Mouse (Mus musculus) stomach, embryonic 14.5 days (tissue): Measurements from ENCODE around the gene Golm1. TPM values are rescaled to one million over a fixed set of nuclear protein-coding genes. Genes with fewer than 3 reads are reported as not detected.
"Not testable (repeated sequence)": the region's sequence is repeated elsewhere in the genome, so short reads cannot be mapped to it uniquely, and the experiment has no call there.

ENCODE experiments used
- ATAC-seq: fragments of 200-750 bp; cut with Nextera tagmentation; 2 replicates; pipeline ENCODE4 v1.8.0; 2017; ENCODE audit warnings: low read depth, moderate TSS enrichment; ENCODE audit not compliant: insufficient number of reproducible peaks, insufficient read depth, low FRiP score
- H3K27ac ChIP-seq: fragments of 300-500 bp; sonication (generic); 2 replicates; pipeline ENCODE4 v1.5.1; 2014; ENCODE audit warnings: mild to moderate bottlenecking, low read length, moderate library complexity, mixed read lengths
- H3K27me3 ChIP-seq: fragments of 300-500 bp; sonication (generic); 2 replicates; pipeline ENCODE4 v1.6.1; 2014; ENCODE audit warnings: low read length, control low read depth, mixed read lengths; ENCODE audit not compliant: control insufficient read depth, insufficient read depth
- H3K36me3 ChIP-seq: fragments of 300-500 bp; sonication (generic); 2 replicates; pipeline ENCODE4 v1.6.1; 2014; ENCODE audit warnings: mild to moderate bottlenecking, control low read depth, low read length, moderate library complexity, mixed read lengths; ENCODE audit not compliant: control insufficient read depth, insufficient read depth
- H3K4me1 ChIP-seq: fragments of 300-500 bp; sonication (generic); 2 replicates; pipeline ENCODE4 v1.6.1; 2014; ENCODE audit warnings: low read length, control low read depth, mixed read lengths; ENCODE audit not compliant: control insufficient read depth, insufficient read depth
- H3K4me2 ChIP-seq: fragments of 300-500 bp; sonication (generic); replicated peaks from 2 replicates; pipeline ENCODE4 v1.6.1; 2014; ENCODE audit warnings: low read depth, low read length, control low read depth
- H3K4me3 ChIP-seq: fragments of 300-500 bp; sonication (generic); 2 replicates; pipeline ENCODE4 v1.5.1; 2014; ENCODE audit warnings: low read depth, low read length, control low read depth
- H3K9ac ChIP-seq: fragments of 300-500 bp; sonication (generic); replicated peaks from 2 replicates; pipeline ENCODE4 v1.6.1; 2014; ENCODE audit warnings: low read depth, mild to moderate bottlenecking, control low read depth, low read length, moderate library complexity, mixed read lengths
- H3K9me3 ChIP-seq: fragments of 300-500 bp; sonication (generic); 2 replicates; pipeline ENCODE4 v1.6.1; 2016; ENCODE audit warnings: low read depth, low read length, control low read depth; ENCODE audit not compliant: control insufficient read depth
- WGBS: fragments of 180-500 bp; shearing (Covaris S2); extraction: QIAGEN DNeasy Blood & Tissue Kit; methylation state at CpG from one replicate; pipeline ENCODE4 v1.1.7; 2014; 5-methylcytosine and 5-hydroxymethylcytosine counted together
- polyA plus RNA-seq: library from polyadenylated mRNA; unstranded; fragments of >200 nt; fragmentation: Nextera tagmentation; extraction: Ambion mirVana; gene quantifications from 2 replicates; pipeline ENCODE4 v1.2.1, GENCODE M21; 2014

Golm1 gene
- polyA plus RNA-seq, 1 experiment from 2014 or later: 95.7 TPM

- Histone ChIP-seq H3K27me3 (no peaks in the 10 kb centered on the region), H3K36me3 (no peaks in the 10 kb centered on the region), H3K9ac (no peak overlapping the region), H3K4me3 (no peak overlapping the region), H3K27ac (no peak overlapping the region), H3K9me3 (no peaks in the 10 kb centered on the region), H3K4me1 (no peaks in the 10 kb centered on the region), H3K4me2 (no peak overlapping the region)
- WGBS: 83% methylated on average over 12 of the region's 12 CpGs
- ATAC-seq: no peak
Measured at GRCm38 (mm10) chr13:59703514-59703913, 27.9 kb upstream of the Golm1 start.

GRCm38 (mm10) chr13:59700137-59700536, 24.5 kb upstream of the Golm1 start:
- H3K4me2 ChIP-seq, ATAC-seq: not testable (repeated sequence)
- 43% methylated on average over 1 of the region's 1 CpGs for WGBS

GRCm38 (mm10) chr13:59699131-59699530, 23.5 kb upstream of the Golm1 start:
- H3K36me3 ChIP-seq: no peaks in the 10 kb centered on the region
- H3K27me3 ChIP-seq: no peaks in the 10 kb centered on the region
- H3K4me3 ChIP-seq: no peak overlapping the region
- WGBS: 93% methylated on average over 8 of the region's 8 CpGs
- H3K9me3 ChIP-seq: no peaks in the 10 kb centered on the region
- no peak overlapping the region for H3K27ac ChIP-seq
- no peaks in the 10 kb centered on the region for H3K4me1 ChIP-seq
- H3K4me2 ChIP-seq: no peak overlapping the region
- H3K9ac ChIP-seq: no peak overlapping the region
- no peak for ATAC-seq

More at GRCm38 (mm10) chr13:59700137-59700536, 24.5 kb upstream of the Golm1 start:
- H3K4me1 ChIP-seq, H3K27me3 ChIP-seq, H3K4me3 ChIP-seq, H3K9ac ChIP-seq, H3K36me3 ChIP-seq, H3K27ac ChIP-seq, H3K9me3 ChIP-seq: not testable (repeated sequence)

GRCm38 (mm10) chr13:59695781-59696180, 20.2 kb upstream of the Golm1 start:
- no peak overlapping the region for H3K4me3 ChIP-seq
- no peaks in the 10 kb centered on the region for H3K4me1 ChIP-seq
- no peak overlapping the region for H3K4me2 ChIP-seq
- no peak for ATAC-seq
- no peak overlapping the region for H3K9ac ChIP-seq
- H3K9me3 ChIP-seq: no peaks in the 10 kb centered on the region
- 80% methylated on average over 7 of the region's 7 CpGs for WGBS
- H3K27ac ChIP-seq: no peak overlapping the region
- no peaks in the 10 kb centered on the region for H3K27me3 ChIP-seq
- no peaks in the 10 kb centered on the region for H3K36me3 ChIP-seq

GRCm38 (mm10) chr13:59694008-59694407, 18.4 kb upstream of the Golm1 start, which contains the start of gene 4921517D22Rik:
TSS of gene 4921517D22Rik (minus strand) at chr13:59694108.
- ATAC-seq: no peak

GRCm38 (mm10) chr13:59691478-59691877, 15.9 kb upstream of the Golm1 start:
- ATAC-seq: no peak
- Histone ChIP-seq H3K9me3 (no peaks in the 10 kb centered on the region), H3K4me2 (no peak overlapping the region), H3K9ac (no peak overlapping the region), H3K27me3 (no peaks in the 10 kb centered on the region), H3K36me3 (no peaks in the 10 kb centered on the region), H3K27ac (no peak overlapping the region), H3K4me1 (no peaks in the 10 kb centered on the region), H3K4me3 (no peak overlapping the region)
- 74% methylated on average over 10 of the region's 10 CpGs for whole genome bisulfite sequencing

More at GRCm38 (mm10) chr13:59694008-59694407, 18.4 kb upstream of the Golm1 start, which contains the start of gene 4921517D22Rik:
- Histone ChIP-seq H3K4me3 (no peak within 1 kb of the TSS), H3K36me3 (no peaks in the 10 kb centered on the region), H3K9ac (no peak within 1 kb of the TSS), H3K4me1 (no peaks in the 10 kb centered on the region), H3K27me3 (no peaks in the 10 kb centered on the region), H3K4me2 (no peak within 1 kb of the TSS), H3K9me3 (no peaks in the 10 kb centered on the region), H3K27ac (no peak within 1 kb of the TSS)
- 86% methylated on average over 3 of the region's 3 CpGs for WGBS

GRCm38 (mm10) chr13:59690576-59690975, 15.0 kb upstream of the Golm1 start:
- Histone ChIP-seq H3K27ac (no peak overlapping the region), H3K27me3 (no peaks in the 10 kb centered on the region), H3K4me3 (no peak overlapping the region), H3K9ac (no peak overlapping the region), H3K4me2 (no peak overlapping the region), H3K4me1 (no peaks in the 10 kb centered on the region), H3K9me3 (no peaks in the 10 kb centered on the region), H3K36me3 (no peaks in the 10 kb centered on the region)
- ATAC-seq: no peak
- WGBS: 73% methylated on average over 7 of the region's 7 CpGs

GRCm38 (mm10) chr13:59689843-59690242, 14.2 kb upstream of the Golm1 start:
- ATAC-seq: no peak
- Histone ChIP-seq H3K9me3 (no peaks in the 10 kb centered on the region), H3K27ac (no peak overlapping the region), H3K4me1 (no peaks in the 10 kb centered on the region), H3K9ac (no peak overlapping the region), H3K36me3 (no peaks in the 10 kb centered on the region), H3K4me3 (no peak overlapping the region), H3K4me2 (no peak overlapping the region), H3K27me3 (no peaks in the 10 kb centered on the region)
- 87% methylated on average over 3 of the region's 3 CpGs for WGBS

GRCm38 (mm10) chr13:59689313-59689712, 13.7 kb upstream of the Golm1 start:
- Histone ChIP-seq H3K9ac (no peak overlapping the region), H3K9me3 (no peaks in the 10 kb centered on the region), H3K4me1 (no peaks in the 10 kb centered on the region), H3K36me3 (no peaks in the 10 kb centered on the region), H3K27me3 (no peaks in the 10 kb centered on the region), H3K4me3 (no peak overlapping the region), H3K4me2 (no peak overlapping the region), H3K27ac (no peak overlapping the region)
- 83% methylated on average over 9 of the region's 9 CpGs for WGBS
- no peak for ATAC-seq
